Mouse (Mus musculus) spleen, postnatal 10 days (tissue): ENCODE results near the gene Itih5.
A peak's percentile ranks its signal among the peaks of the same experiment; 100 is the strongest.

ENCODE experiments used
- DNase-seq, 2 experiments: peaks; one replicate each; pipeline ENCODE4 v3.0.0; 2021 to 2022; ENCODE audit warnings: low spot score in 2 of 2

Gene Itih5

GRCm38 (mm10) chr2:10262722-10263121 is 109.4 kb downstream of the Itih5 start:
- DNase-seq, result no peak

GRCm38 (mm10) chr2:10263909-10264489 is 110.6 kb downstream of the Itih5 start:
- no peak for DNase-seq

GRCm38 (mm10) chr2:10265881-10266280 is 112.5 kb downstream of the Itih5 start:
- DNase-seq, result no peak

GRCm38 (mm10) chr2:10272604-10273115 is 119.3 kb downstream of the Itih5 start:
- no peak for DNase-seq

- no peak for DNase-seq
Measured at GRCm38 (mm10) chr2:10273541-10274050, 120.2 kb downstream of the Itih5 start.

GRCm38 (mm10) chr2:10276194-10276593 is 122.8 kb downstream of the Itih5 start:
- DNase-seq, result no peak

GRCm38 (mm10) chr2:10283686-10284085 is 130.3 kb downstream of the Itih5 start:
- DNase-seq, result no peak

- DNase-seq, result no peak
Measured at GRCm38 (mm10) chr2:10284636-10285270, 131.4 kb downstream of the Itih5 start.

- DNase-seq, result no peak
Measured at GRCm38 (mm10) chr2:10285975-10286374, 132.6 kb downstream of the Itih5 start.

GRCm38 (mm10) chr2:10288142-10288831 is 134.9 kb downstream of the Itih5 start:
- peak; percentile 35 to 67 for DNase-seq

- no peak for DNase-seq
Measured at GRCm38 (mm10) chr2:10288881-10289280, 135.5 kb downstream of the Itih5 start.

GRCm38 (mm10) chr2:10290115-10290514 is 136.7 kb downstream of the Itih5 start:
- no peak for DNase-seq

GRCm38 (mm10) chr2:10293556-10294206 is 140.3 kb downstream of the Itih5 start:
- no peak for DNase-seq

GRCm38 (mm10) chr2:10295908-10296307 is 142.5 kb downstream of the Itih5 start:
- no peak for DNase-seq

GRCm38 (mm10) chr2:10300244-10300643 is 146.9 kb downstream of the Itih5 start:
- peak in 1 of 2 experiments; percentile 56 for DNase-seq

- DNase-seq, result peak; percentile 14 to 62
Measured at GRCm38 (mm10) chr2:10300771-10301170, 147.4 kb downstream of the Itih5 start.

- DNase-seq, result no peak
Measured at GRCm38 (mm10) chr2:10301391-10301790, 148.0 kb downstream of the Itih5 start.

- DNase-seq, result no peak
Measured at GRCm38 (mm10) chr2:10301997-10302396, 148.6 kb downstream of the Itih5 start.

- DNase-seq, result no peak
Measured at GRCm38 (mm10) chr2:10304911-10305310, 151.5 kb downstream of the Itih5 start.
